Mouse (Mus musculus): ENCODE results near the gene Hoxc10. TPM values are rescaled to one million over a fixed set of nuclear protein-coding genes. Genes with fewer than 3 reads are reported as not detected.

Gene Hoxc10
- total RNA-seq (2014; rRNA removed) (not detected in 2 replicates), polyA plus RNA-seq (2015; fragmentation: Nextera tagmentation; extraction: Ambion mirVana) (not detected in 2 replicates)

- WGBS: 3% methylated on average over 27 of the region's 27 CpGs
- Histone ChIP-seq H3K4me3 (ENCODE audit: low read depth, low read length) (no peak within 1 kb of the TSS), H3K36me3 (ENCODE audit: insufficient read depth, low read length) (no peaks in the 10 kb centered on the region), H3K4me1 (ENCODE audit: insufficient read depth, low read length) (no peaks in the 10 kb centered on the region), H3K9ac (replicated peaks; ENCODE audit: low read length, poor library complexity, severe bottlenecking) (no peak within 1 kb of the TSS), H3K9me3 (ENCODE audit: low read length) (no peaks in the 10 kb centered on the region; the same call in 1 of the 2 replicates), H3K4me2 (ENCODE audit: low read depth, low read length, poor library complexity, severe bottlenecking) (no peak within 1 kb of the TSS), H3K27me3 (ENCODE audit: insufficient read depth, low read length) (peaks cover 93% of the 10 kb centered on the region), H3K27ac (ENCODE audit: low read depth, low read length) (no peak within 1 kb of the TSS)
- DNase-seq (ENCODE audit: low spot score) (no peak), ATAC-seq (ENCODE audit: low FRiP score) (no peak)
- no peak for TF ChIP-seq CTCF (IDR thresholded peaks at IDR 0.05)
These were observed at the start of gene Hoxc10 for GRCm38 (mm10) chr15:102966776-102967311. Hoxc10 (plus strand) TSS chr15:102966796.

- no peaks in the 10 kb centered on the region for H3K36me3 ChIP-seq (ENCODE audit: insufficient read depth, low read length)
- ATAC-seq (ENCODE audit: low FRiP score) (no peak), DNase-seq (ENCODE audit: low spot score) (no peak)
- WGBS: 1% methylated on average over 20 of the region's 20 CpGs
- TF ChIP-seq CTCF (IDR thresholded peaks at IDR 0.05): no peak
- no peaks in the 10 kb centered on the region for H3K4me1 ChIP-seq (ENCODE audit: insufficient read depth, low read length)
- no peak overlapping the region for H3K4me3 ChIP-seq (ENCODE audit: low read depth, low read length)
- H3K9me3 ChIP-seq (ENCODE audit: low read length): no peaks in the 10 kb centered on the region
- H3K4me2 ChIP-seq (ENCODE audit: low read depth, low read length, poor library complexity, severe bottlenecking): no peak overlapping the region
- H3K27me3 ChIP-seq (ENCODE audit: insufficient read depth, low read length): peaks cover 93% of the 10 kb centered on the region
- H3K9ac ChIP-seq (replicated peaks; ENCODE audit: low read length, poor library complexity, severe bottlenecking): no peak overlapping the region
- no peak overlapping the region for H3K27ac ChIP-seq (ENCODE audit: low read depth, low read length)
These were observed 48.5 kb upstream of the Hoxc10 start for GRCm38 (mm10) chr15:102917972-102918572.

- no peak for DNase-seq (ENCODE audit: low spot score)
- Histone ChIP-seq H3K36me3 (ENCODE audit: insufficient read depth, low read length) (no peaks in the 10 kb centered on the region), H3K9me3 (ENCODE audit: low read length) (no peaks in the 10 kb centered on the region), H3K4me1 (ENCODE audit: insufficient read depth, low read length) (no peaks in the 10 kb centered on the region), H3K27ac (ENCODE audit: low read depth, low read length) (no peak overlapping the region), H3K4me3 (ENCODE audit: low read depth, low read length) (no peak overlapping the region), H3K9ac (replicated peaks; ENCODE audit: low read length, poor library complexity, severe bottlenecking) (no peak overlapping the region), H3K27me3 (ENCODE audit: insufficient read depth, low read length) (peaks cover 93% of the 10 kb centered on the region), H3K4me2 (ENCODE audit: low read depth, low read length, poor library complexity, severe bottlenecking) (no peak overlapping the region)
- 3% methylated on average over 7 of the region's 7 CpGs for WGBS
- ATAC-seq (ENCODE audit: low FRiP score): no peak
- TF ChIP-seq CTCF (IDR thresholded peaks at IDR 0.05): no peak
These were observed 47.9 kb upstream of the Hoxc10 start for GRCm38 (mm10) chr15:102918611-102919265.

- Histone ChIP-seq H3K9me3 (ENCODE audit: low read length) (no peaks in the 10 kb centered on the region), H3K9ac (replicated peaks; ENCODE audit: low read length, poor library complexity, severe bottlenecking) (no peak overlapping the region), H3K27me3 (ENCODE audit: insufficient read depth, low read length) (peaks cover 93% of the 10 kb centered on the region), H3K36me3 (ENCODE audit: insufficient read depth, low read length) (no peaks in the 10 kb centered on the region), H3K4me3 (ENCODE audit: low read depth, low read length) (no peak overlapping the region), H3K4me1 (ENCODE audit: insufficient read depth, low read length) (no peaks in the 10 kb centered on the region), H3K4me2 (ENCODE audit: low read depth, low read length, poor library complexity, severe bottlenecking) (no peak overlapping the region), H3K27ac (ENCODE audit: low read depth, low read length) (no peak overlapping the region)
- 7% methylated on average over 12 of the region's 12 CpGs for WGBS
- no peak for ATAC-seq (ENCODE audit: low FRiP score)
- TF ChIP-seq CTCF (IDR thresholded peaks at IDR 0.05): no peak
- DNase-seq (ENCODE audit: low spot score): no peak
These were observed 47.0 kb upstream of the Hoxc10 start for GRCm38 (mm10) chr15:102919336-102920180.

GRCm38 (mm10) chr15:102920619-102921018 lies 46.0 kb upstream of the Hoxc10 start:
- H3K9me3 ChIP-seq (ENCODE audit: low read length): no peaks in the 10 kb centered on the region
- TF ChIP-seq CTCF (IDR thresholded peaks at IDR 0.05): no peak
- no peak overlapping the region for H3K27ac ChIP-seq (ENCODE audit: low read depth, low read length)
- H3K9ac ChIP-seq (replicated peaks; ENCODE audit: low read length, poor library complexity, severe bottlenecking): no peak overlapping the region
- peaks cover 92% of the 10 kb centered on the region for H3K27me3 ChIP-seq (ENCODE audit: insufficient read depth, low read length)
- no peak for ATAC-seq (ENCODE audit: low FRiP score)
- H3K4me3 ChIP-seq (ENCODE audit: low read depth, low read length): no peak overlapping the region
- no peaks in the 10 kb centered on the region for H3K36me3 ChIP-seq (ENCODE audit: insufficient read depth, low read length)
- no peaks in the 10 kb centered on the region for H3K4me1 ChIP-seq (ENCODE audit: insufficient read depth, low read length)
- H3K4me2 ChIP-seq (ENCODE audit: low read depth, low read length, poor library complexity, severe bottlenecking): peak overlapping the region; percentile 22; the same call in 1 of the 2 replicates
- WGBS: 0% methylated on average over 16 of the region's 20 CpGs
- no peak for DNase-seq (ENCODE audit: low spot score)
